Mouse (Mus musculus) testis, postnatal 10 days (tissue): ENCODE data around the gene Chst5.
"Not testable (repeated sequence)": the region's sequence is repeated elsewhere in the genome, so short reads cannot be mapped to it uniquely, and the experiment has no call there.

Source experiments
- DNase-seq: peaks from one replicate; pipeline ENCODE4 v3.0.0; 2021; ENCODE audit warnings: low spot score

The Chst5 gene

DNA sequence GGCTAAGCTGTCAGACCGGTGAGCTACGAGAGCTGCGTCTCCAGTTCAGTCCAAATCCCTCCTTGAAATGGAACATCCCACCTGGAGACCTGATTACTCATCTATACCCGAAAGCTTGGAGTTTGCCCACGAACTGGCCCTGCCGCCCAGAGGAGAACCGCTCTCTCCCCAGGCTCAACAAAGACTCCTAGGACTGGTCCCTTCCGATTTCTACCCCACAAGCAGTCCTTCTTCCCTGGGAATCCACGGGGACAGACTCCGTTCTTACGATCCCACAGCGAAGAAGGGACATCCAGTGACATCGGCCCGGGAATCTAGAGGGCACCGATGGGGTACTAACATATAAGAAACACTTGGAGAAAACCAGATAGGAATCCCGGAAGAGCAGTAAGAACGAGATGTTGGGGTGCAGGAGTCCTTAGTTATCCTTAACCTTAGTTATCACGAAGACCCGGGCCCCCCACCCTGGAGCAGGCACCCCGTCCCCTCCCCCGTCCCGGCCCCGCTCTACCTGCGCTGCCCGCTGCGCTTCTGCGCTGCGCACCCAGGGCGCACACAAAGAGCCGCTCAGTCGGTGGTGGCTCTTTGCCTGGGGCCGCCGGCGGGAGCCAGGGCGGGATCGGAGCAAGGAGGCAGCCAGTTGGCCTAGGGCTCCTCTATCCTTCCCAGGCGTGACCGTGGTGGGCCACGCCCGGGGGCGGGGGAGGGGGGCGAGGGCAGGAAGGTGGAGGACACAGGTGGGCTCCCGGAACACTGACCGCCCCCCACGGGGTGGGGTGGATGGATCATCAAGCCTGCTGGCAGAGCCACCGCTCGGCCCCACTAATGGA, at the start of gene Chst5:
Gene Chst5, minus strand, starts transcription at position 827 of the 830 bp plus-strand sequence.
- DNase-seq: peak; percentile 53

DNA sequence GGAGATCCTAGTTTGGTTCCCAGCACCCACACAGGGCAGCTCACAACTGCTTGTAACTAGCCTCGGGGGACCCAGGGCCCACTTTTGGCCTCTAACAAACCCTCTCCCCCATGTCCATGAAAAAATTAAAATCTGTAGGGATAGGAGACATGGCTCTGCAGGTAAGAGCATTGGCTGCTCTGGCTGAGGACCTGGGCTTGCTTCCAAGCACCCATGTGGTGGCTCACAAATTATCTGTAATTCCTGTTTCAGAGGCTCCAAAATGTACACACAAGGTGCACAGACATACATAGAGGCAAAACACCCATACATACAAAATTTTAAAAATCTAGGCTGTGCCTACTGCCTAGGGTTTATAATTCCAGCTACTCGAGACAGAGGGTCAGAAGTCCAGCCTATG, 47.0 kb upstream of the Chst5 start:
- DNase-seq: no peak

GRCm38 (mm10) chr8:111955879-111956278, 45.6 kb upstream of the Chst5 start:
- DNase-seq: no peak

DNA sequence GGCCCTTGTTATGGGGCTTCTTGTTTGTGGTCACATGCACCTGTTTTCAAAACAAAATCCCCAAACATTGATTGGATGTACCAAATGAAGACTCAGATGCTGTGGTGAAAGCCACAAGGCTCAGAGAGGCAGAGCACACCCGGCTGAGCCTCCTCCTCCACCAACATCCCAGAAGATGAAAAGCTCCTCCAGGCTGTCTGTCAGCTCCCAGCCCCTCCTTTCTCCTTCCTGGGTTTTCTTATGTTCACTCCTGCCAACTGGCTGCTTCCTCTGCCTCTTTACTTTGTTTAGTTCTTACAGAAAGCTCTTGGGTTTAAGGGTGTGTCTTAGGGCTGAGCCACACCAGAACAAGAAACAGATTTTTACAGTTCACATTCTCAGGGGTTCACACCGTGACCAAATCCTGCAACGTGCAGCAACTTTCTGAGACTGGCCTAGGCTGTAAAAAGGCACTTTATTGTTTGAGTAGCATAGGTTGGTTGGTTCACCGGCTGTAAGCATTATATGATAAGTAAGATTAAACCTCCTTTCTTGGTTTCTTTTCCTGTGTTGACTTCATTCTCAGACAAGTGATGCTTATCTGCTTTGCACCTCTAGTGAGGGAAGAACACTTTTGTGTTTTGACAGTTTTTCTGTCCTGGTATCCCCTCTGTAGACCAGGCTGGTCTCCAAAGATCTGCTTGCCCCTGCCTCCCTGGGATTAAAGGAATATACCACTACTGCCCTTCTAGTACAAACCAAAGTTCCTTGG, 44.8 kb upstream of the Chst5 start:
- no peak for DNase-seq

DNA sequence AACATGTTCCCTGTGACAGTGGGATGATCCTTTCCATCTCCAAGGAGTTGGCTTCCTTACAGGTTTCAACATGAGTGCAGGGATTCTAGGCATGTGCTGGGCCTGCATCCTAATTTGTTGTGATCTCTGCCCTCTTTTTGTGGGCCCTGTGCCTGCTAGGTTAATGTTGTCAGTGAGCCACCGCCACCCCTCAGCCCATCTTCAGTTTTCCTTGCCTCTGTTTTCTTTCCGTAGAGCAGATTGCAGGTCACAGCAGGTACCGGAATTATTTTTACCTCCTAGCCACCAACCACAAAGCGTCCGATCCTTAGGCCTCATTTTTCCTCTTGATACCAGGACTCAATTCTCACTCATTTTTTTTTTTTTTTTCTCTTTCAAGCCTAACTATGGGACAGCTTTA, 41.7 kb upstream of the Chst5 start:
- DNase-seq: no peak

GRCm38 (mm10) chr8:111951317-111951716, 41.1 kb upstream of the Chst5 start:
- no peak for DNase-seq

- no peak for DNase-seq
These were observed 40.6 kb upstream of the Chst5 start for GRCm38 (mm10) chr8:111950846-111951245.

DNA sequence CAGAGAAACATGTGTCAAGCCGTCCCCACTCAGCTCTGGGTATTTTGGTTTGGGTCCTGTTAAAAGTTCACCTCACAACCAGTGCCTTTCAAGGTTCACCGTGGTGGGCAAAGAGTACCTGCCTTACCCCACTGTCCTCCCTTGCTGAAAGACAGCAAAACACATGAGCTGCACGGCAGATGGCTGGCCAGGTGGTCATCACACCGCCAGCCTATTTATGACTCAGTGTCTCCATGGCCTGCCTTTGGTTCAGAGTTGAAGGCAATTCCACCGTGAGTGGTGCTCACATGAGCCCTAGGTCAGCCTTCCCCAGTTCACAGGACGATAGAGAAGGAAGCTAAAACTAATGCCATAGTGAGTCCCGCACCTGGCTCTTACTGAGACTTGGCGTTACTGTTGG, 37.7 kb upstream of the Chst5 start:
- DNase-seq: no peak

GRCm38 (mm10) chr8:111947144-111947543, 36.9 kb upstream of the Chst5 start:
- no peak for DNase-seq

GRCm38 (mm10) chr8:111943544-111943943, 33.3 kb upstream of the Chst5 start:
- DNase-seq: no peak

DNA sequence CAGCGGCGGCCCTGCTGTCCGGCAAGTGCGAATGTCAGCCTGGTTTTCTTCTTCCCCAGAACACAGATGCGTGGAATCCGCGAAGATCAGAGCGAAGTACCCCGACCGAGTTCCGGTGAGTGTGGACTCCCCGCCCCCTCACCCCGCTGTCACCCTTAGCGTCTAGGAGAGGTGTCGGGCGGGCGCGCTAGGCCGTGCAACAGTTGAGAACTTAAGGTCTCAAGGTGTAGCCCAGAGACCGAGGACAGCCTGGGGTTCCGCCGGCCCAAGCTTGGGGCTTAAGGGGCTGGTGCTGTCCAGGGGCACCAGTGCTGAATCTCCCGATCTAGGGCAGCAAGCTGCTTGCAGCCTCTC, 30.8 kb upstream of the Chst5 start:
- peak; percentile 79 for DNase-seq

GRCm38 (mm10) chr8:111940171-111941100, 30.2 kb upstream of the Chst5 start, which contains the start of gene Gabarapl2:
Gabarapl2 (plus strand) TSS chr8:111940703.
- DNase-seq: peak; percentile 98

- DNase-seq: peak; percentile 50
These were observed 29.4 kb upstream of the Chst5 start for GRCm38 (mm10) chr8:111939516-111940142.

- DNase-seq: not testable (repeated sequence)
These were observed 28.1 kb upstream of the Chst5 start for GRCm38 (mm10) chr8:111938076-111938985.

GRCm38 (mm10) chr8:111937184-111937583, 26.9 kb upstream of the Chst5 start:
- DNase-seq: no peak

DNA sequence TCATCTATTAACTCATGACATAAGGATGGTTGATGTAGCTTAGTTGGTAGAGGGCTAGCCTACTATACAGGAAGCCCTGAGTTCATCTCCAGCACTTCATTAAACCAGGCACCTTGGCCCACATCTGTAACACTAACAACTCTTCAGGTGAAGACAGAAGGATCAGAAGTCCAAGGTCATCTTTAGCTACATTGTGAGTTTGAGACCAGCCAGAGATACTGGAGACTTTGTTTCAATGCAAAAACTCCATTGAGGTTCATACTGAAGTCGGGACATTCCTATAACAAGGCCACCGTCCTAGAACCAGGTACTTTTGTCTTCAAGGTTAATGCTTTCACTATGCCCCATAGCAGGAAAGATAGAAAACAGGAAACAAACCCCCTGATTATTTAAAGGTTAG, 24.0 kb upstream of the Chst5 start:
- DNase-seq: no peak

- peak; percentile 88 for DNase-seq
These were observed 23.3 kb upstream of the Chst5 start, which contains the start of gene Tmem231 for GRCm38 (mm10) chr8:111933348-111934076. Tmem231 (minus strand) TSS chr8:111933881.

GRCm38 (mm10) chr8:111932580-111933336, 22.5 kb upstream of the Chst5 start:
- DNase-seq: peak; percentile 78

DNA sequence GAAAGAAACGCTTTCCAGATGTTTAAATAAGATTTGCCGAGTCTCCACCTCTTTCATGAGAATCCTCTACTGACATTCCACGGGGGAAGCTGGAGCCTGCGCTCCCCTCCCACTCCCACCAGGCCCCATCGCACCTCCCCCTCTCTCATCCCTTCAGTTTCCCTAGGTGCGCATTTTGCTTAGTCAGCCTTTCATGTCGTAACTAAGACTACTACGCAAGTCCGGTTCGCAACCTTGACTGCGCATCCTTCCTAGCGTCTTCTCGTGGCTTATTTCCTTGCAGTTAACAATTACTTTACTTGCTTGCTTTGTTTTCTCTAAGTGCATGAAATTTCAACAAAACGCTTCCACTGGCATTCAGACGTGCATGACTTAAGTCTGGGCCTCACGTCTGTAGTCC, 21.5 kb upstream of the Chst5 start:
- no peak for DNase-seq
